Mouse (Mus musculus) bone marrow, adult 2 months (tissue): ENCODE measurements around the gene Hist1h2ba.

Source experiments
- CTCF ChIP-seq: fragments of 200-500 bp; IDR thresholded peaks from 2 replicates; pipeline ENCODE4 v1.5.1; 2011; ENCODE audit warnings: low read length, control low read depth; ENCODE audit not compliant: control insufficient read depth, insufficient read depth
- POLR2A ChIP-seq: fragments of 200-500 bp; IDR thresholded peaks from 2 replicates; pipeline ENCODE4 v1.6.1; 2011; ENCODE audit warnings: low read depth, mild to moderate bottlenecking, control low read depth, low read length, borderline replicate concordance; ENCODE audit not compliant: control insufficient read depth

DNA sequence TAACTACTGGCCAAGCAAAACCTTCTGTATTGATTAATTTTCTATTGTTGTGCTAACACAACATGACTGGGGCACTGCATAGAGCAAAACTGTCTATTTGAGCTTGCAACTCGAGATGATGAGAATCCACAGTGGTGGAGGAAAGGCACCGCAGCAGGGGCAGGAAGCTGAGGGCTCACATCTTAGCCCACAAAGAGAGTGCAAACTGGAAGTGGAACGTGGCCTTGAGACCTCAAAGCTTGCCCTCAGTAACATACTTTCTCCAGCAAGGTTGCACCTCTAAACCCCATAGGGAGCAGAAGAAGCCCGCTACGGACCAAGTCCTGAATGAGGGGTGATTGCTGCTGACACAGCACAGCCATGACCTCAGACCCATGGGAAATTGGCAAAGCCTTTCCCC, 23.8 kb downstream of the Hist1h2ba start:
- TF ChIP-seq POLR2A = no peak
- no peak for TF ChIP-seq CTCF
